Mouse (Mus musculus): Measurements from ENCODE around the gene Spata32.

Spata32 gene

GRCm38 (mm10) chr11:103217790-103218516 is at the start of gene Spata32:
Gene Spata32 (minus strand): TSS chr11:103218432.
- CTCF ChIA-PET, result interaction anchor here (0.8 kb wide), 1 partner anchor 116 kb away, joined by 3 read pairs; no protein-coding TSS in a partner anchor

GRCm38 (mm10) chr11:103267346-103268219 is 49.4 kb upstream of the Spata32 start, which contains the start of gene Map3k14:
Gene Map3k14 (minus strand): TSS chr11:103267472.
- CTCF ChIA-PET, result interaction anchor here (1.0 kb wide), 1 partner anchor 46 kb away, joined by 8 read pairs; no protein-coding TSS in a partner anchor

GRCm38 (mm10) chr11:103266729-103267345 is 48.6 kb upstream of the Spata32 start:
- CTCF ChIA-PET, result no interaction called here

GRCm38 (mm10) chr11:103265856-103266255 is 47.6 kb upstream of the Spata32 start:
- CTCF ChIA-PET, result interaction anchor here (0.7 kb wide), 1 partner anchor 41 kb away, joined by 3 read pairs; no protein-coding TSS in a partner anchor

GRCm38 (mm10) chr11:103265211-103265610 is 47.0 kb upstream of the Spata32 start:
- CTCF ChIA-PET, result interaction anchor here (0.7 to 1.2 kb wide), 3 partner anchors 12 to 42 kb away, joined by 3 to 11 read pairs (median 3); no protein-coding TSS in a partner anchor

GRCm38 (mm10) chr11:103264427-103265005 is 46.3 kb upstream of the Spata32 start:
- CTCF ChIA-PET, result interaction anchor here (0.7 to 1.2 kb wide), 2 partner anchors 11 to 16 kb away, joined by 3 to 11 read pairs; no protein-coding TSS in a partner anchor

- CTCF ChIA-PET, result interaction anchor here (0.7 kb wide), 1 partner anchor 129 kb away, joined by 3 read pairs; no protein-coding TSS in a partner anchor
These were observed 45.3 kb upstream of the Spata32 start for GRCm38 (mm10) chr11:103263551-103263950.

GRCm38 (mm10) chr11:103262412-103263267 is 44.4 kb upstream of the Spata32 start:
- CTCF ChIA-PET, result interaction anchor here (0.7 kb wide), 1 partner anchor 1205 kb away, joined by 3 read pairs; no protein-coding TSS in a partner anchor

GRCm38 (mm10) chr11:103261671-103262411 is 43.6 kb upstream of the Spata32 start:
- CTCF ChIA-PET, result interaction anchor here (0.7 kb wide), 1 partner anchor 17 kb away, joined by 4 read pairs; no protein-coding TSS in a partner anchor

- CTCF ChIA-PET, result no interaction called here
These were observed 42.4 kb upstream of the Spata32 start for GRCm38 (mm10) chr11:103260515-103261192.

- CTCF ChIA-PET, result interaction anchor here (0.5 kb wide), 1 partner anchor 84 kb away, joined by 4 read pairs; no protein-coding TSS in a partner anchor
These were observed 41.8 kb upstream of the Spata32 start for GRCm38 (mm10) chr11:103260034-103260433.

GRCm38 (mm10) chr11:103257938-103258481 is 39.8 kb upstream of the Spata32 start:
- CTCF ChIA-PET, result no interaction called here

- CTCF ChIA-PET, result interaction anchor here (0.5 to 0.6 kb wide), 2 partner anchors 11 to 66 kb away, joined by 3 to 11 read pairs; no protein-coding TSS in a partner anchor
These were observed 35.4 kb upstream of the Spata32 start for GRCm38 (mm10) chr11:103253605-103254004.

GRCm38 (mm10) chr11:103252380-103252779 is 34.1 kb upstream of the Spata32 start:
- CTCF ChIA-PET, result no interaction called here

GRCm38 (mm10) chr11:103250324-103250723 is 32.1 kb upstream of the Spata32 start:
- CTCF ChIA-PET, result no interaction called here

GRCm38 (mm10) chr11:103249509-103249908 is 31.3 kb upstream of the Spata32 start:
- CTCF ChIA-PET, result interaction anchor here (1.0 kb wide), 1 partner anchor 15 kb away, joined by 3 read pairs; no protein-coding TSS in a partner anchor

GRCm38 (mm10) chr11:103248837-103249236 is 30.6 kb upstream of the Spata32 start:
- CTCF ChIA-PET, result interaction anchor here (1.0 kb wide), 1 partner anchor 16 kb away, joined by 3 read pairs; no protein-coding TSS in a partner anchor
